Mouse (Mus musculus): ENCODE measurements around the gene Sik2.

Gene Sik2

DNA sequence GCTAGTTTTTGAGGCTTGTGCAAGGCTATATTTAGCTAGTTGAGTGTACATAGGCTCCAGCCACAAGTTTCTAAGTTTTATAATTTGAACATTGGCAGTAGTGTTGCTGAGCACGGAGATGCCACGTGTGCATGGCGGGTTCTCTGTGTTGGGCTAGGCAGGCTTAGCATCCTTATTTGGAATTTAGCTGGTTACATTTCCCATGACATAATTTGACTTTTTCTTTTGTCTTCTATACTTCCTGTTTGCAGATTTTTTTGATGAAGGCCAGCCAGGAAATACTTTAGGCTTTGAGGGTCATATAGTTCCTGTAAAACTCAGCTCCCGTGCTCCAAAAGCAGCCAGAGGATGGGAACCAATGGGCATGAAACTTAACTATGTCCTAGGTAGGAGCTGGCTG, 145.0 kb downstream of the Sik2 start:
- Histone ChIP-seq H3K36me3 (ENCODE audit: insufficient read depth, low read length) (peaks cover 97% of the 10 kb centered on the region), H3K4me1 (replicated peaks; ENCODE audit: low read depth, low read length) (peaks cover 12% of the 10 kb centered on the region; the same call in 1 of the 2 replicates), H3K4me3 (replicated peaks; ENCODE audit: low read length) (no peak overlapping the region), H3K9me3 (ENCODE audit: low read length) (no peaks in the 10 kb centered on the region), H3K27me3 (ENCODE audit: insufficient read depth, low read length) (no peaks in the 10 kb centered on the region)
- TF ChIP-seq POU5F1 (IDR thresholded peaks at IDR 0.05; ENCODE audit: borderline replicate concordance, low read length) (no peak), CTCF (conservative IDR thresholded peaks at IDR 0.05; ENCODE audit: low read length) (no peak), NANOG (IDR thresholded peaks at IDR 0.05; ENCODE audit: borderline replicate concordance, low read length) (no peak)

- H3K4me3 ChIP-seq (replicated peaks; ENCODE audit: low read length): no peak overlapping the region
- no peaks in the 10 kb centered on the region for H3K9me3 ChIP-seq (ENCODE audit: low read length)
- TF ChIP-seq NANOG (IDR thresholded peaks at IDR 0.05; ENCODE audit: borderline replicate concordance, low read length) (no peak), POU5F1 (IDR thresholded peaks at IDR 0.05; ENCODE audit: borderline replicate concordance, low read length) (no peak), CTCF (conservative IDR thresholded peaks at IDR 0.05; ENCODE audit: low read length) (no peak)
- peaks cover 19% of the 10 kb centered on the region for H3K4me1 ChIP-seq (replicated peaks; ENCODE audit: low read depth, low read length)
- peaks cover 71% of the 10 kb centered on the region for H3K36me3 ChIP-seq (ENCODE audit: insufficient read depth, low read length)
- no peaks in the 10 kb centered on the region for H3K27me3 ChIP-seq (ENCODE audit: insufficient read depth, low read length)
These were observed 147.6 kb downstream of the Sik2 start for GRCm38 (mm10) chr9:50861119-50861839.

GRCm38 (mm10) chr9:50858681-50859080, 150.2 kb downstream of the Sik2 start:
- H3K36me3 ChIP-seq (ENCODE audit: insufficient read depth, low read length): peaks cover 46% of the 10 kb centered on the region
- H3K27me3 ChIP-seq (ENCODE audit: insufficient read depth, low read length): no peaks in the 10 kb centered on the region
- H3K4me3 ChIP-seq (replicated peaks; ENCODE audit: low read length): no peak overlapping the region
- peaks cover 28% of the 10 kb centered on the region for H3K4me1 ChIP-seq (replicated peaks; ENCODE audit: low read depth, low read length)
- H3K9me3 ChIP-seq (ENCODE audit: low read length): no peaks in the 10 kb centered on the region
- TF ChIP-seq CTCF (conservative IDR thresholded peaks at IDR 0.05; ENCODE audit: low read length) (no peak), POU5F1 (IDR thresholded peaks at IDR 0.05; ENCODE audit: borderline replicate concordance, low read length) (no peak), NANOG (IDR thresholded peaks at IDR 0.05; ENCODE audit: borderline replicate concordance, low read length) (no peak)

GRCm38 (mm10) chr9:50857082-50857641, 151.7 kb downstream of the Sik2 start:
- Histone ChIP-seq H3K27me3 (ENCODE audit: insufficient read depth, low read length) (no peaks in the 10 kb centered on the region), H3K9me3 (ENCODE audit: low read length) (no peaks in the 10 kb centered on the region), H3K4me3 (replicated peaks; ENCODE audit: low read length) (peak overlapping the region; percentile 88), H3K4me1 (replicated peaks; ENCODE audit: low read depth, low read length) (peaks cover 28% of the 10 kb centered on the region), H3K36me3 (ENCODE audit: insufficient read depth, low read length) (peaks cover 31% of the 10 kb centered on the region)
- TF ChIP-seq POU5F1 (IDR thresholded peaks at IDR 0.05; ENCODE audit: borderline replicate concordance, low read length) (no peak), NANOG (IDR thresholded peaks at IDR 0.05; ENCODE audit: borderline replicate concordance, low read length) (no peak), CTCF (conservative IDR thresholded peaks at IDR 0.05; ENCODE audit: low read length) (no peak)

- TF ChIP-seq NANOG (IDR thresholded peaks at IDR 0.05; ENCODE audit: borderline replicate concordance, low read length) (no peak), POU5F1 (IDR thresholded peaks at IDR 0.05; ENCODE audit: borderline replicate concordance, low read length) (no peak), CTCF (conservative IDR thresholded peaks at IDR 0.05; ENCODE audit: low read length) (no peak)
- H3K27me3 ChIP-seq (ENCODE audit: insufficient read depth, low read length): no peaks in the 10 kb centered on the region
- peaks cover 25% of the 10 kb centered on the region for H3K36me3 ChIP-seq (ENCODE audit: insufficient read depth, low read length)
- no peaks in the 10 kb centered on the region for H3K9me3 ChIP-seq (ENCODE audit: low read length)
- H3K4me1 ChIP-seq (replicated peaks; ENCODE audit: low read depth, low read length): peaks cover 28% of the 10 kb centered on the region
- peak overlapping the region; percentile 88 for H3K4me3 ChIP-seq (replicated peaks; ENCODE audit: low read length)
These were observed 152.4 kb downstream of the Sik2 start for GRCm38 (mm10) chr9:50856341-50857081.

DNA sequence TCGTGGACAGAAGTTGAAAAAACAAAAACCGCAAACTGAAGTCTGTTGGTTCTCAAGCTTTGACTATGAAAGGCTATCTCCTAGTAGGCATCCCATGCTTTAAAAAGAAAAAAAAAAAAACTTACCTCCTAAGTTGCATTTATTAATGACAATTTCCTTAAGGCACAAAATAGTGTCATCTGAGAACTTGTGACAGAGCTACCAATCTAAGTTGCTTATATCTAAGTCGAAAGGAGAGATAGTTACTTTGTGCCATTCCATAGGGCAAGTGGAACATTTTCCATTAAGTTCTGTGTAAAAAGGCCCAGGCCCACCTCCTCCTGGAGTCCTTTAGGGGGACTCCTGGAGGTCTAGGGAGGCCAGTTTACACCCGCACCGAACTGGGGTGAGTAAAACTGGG, 153.1 kb downstream of the Sik2 start:
- TF ChIP-seq POU5F1 (IDR thresholded peaks at IDR 0.05; ENCODE audit: borderline replicate concordance, low read length) (no peak), NANOG (IDR thresholded peaks at IDR 0.05; ENCODE audit: borderline replicate concordance, low read length) (no peak), CTCF (conservative IDR thresholded peaks at IDR 0.05; ENCODE audit: low read length) (no peak)
- H3K4me3 ChIP-seq (replicated peaks; ENCODE audit: low read length): peak overlapping the region; percentile 88

GRCm38 (mm10) chr9:50855133-50855766, 153.6 kb downstream of the Sik2 start:
- Histone ChIP-seq H3K27me3 (ENCODE audit: insufficient read depth, low read length) (no peaks in the 10 kb centered on the region), H3K4me1 (replicated peaks; ENCODE audit: low read depth, low read length) (peaks cover 28% of the 10 kb centered on the region), H3K36me3 (ENCODE audit: insufficient read depth, low read length) (peaks cover 12% of the 10 kb centered on the region), H3K4me3 (replicated peaks; ENCODE audit: low read length) (no peak overlapping the region), H3K9me3 (ENCODE audit: low read length) (no peaks in the 10 kb centered on the region)
- TF ChIP-seq NANOG (IDR thresholded peaks at IDR 0.05; ENCODE audit: borderline replicate concordance, low read length): no peak
- TF ChIP-seq POU5F1 (IDR thresholded peaks at IDR 0.05; ENCODE audit: borderline replicate concordance, low read length): no peak
- TF ChIP-seq CTCF (conservative IDR thresholded peaks at IDR 0.05; ENCODE audit: low read length): no peak

More for the DNA sequence above, 153.1 kb downstream of the Sik2 start:
- Histone ChIP-seq H3K27me3 (ENCODE audit: insufficient read depth, low read length) (no peaks in the 10 kb centered on the region), H3K9me3 (ENCODE audit: low read length) (no peaks in the 10 kb centered on the region), H3K4me1 (replicated peaks; ENCODE audit: low read depth, low read length) (peaks cover 28% of the 10 kb centered on the region), H3K36me3 (ENCODE audit: insufficient read depth, low read length) (peaks cover 17% of the 10 kb centered on the region)

- TF ChIP-seq POU5F1 (IDR thresholded peaks at IDR 0.05; ENCODE audit: borderline replicate concordance, low read length): no peak
- Histone ChIP-seq H3K4me3 (replicated peaks; ENCODE audit: low read length) (no peak overlapping the region), H3K36me3 (ENCODE audit: insufficient read depth, low read length) (peaks cover 3% of the 10 kb centered on the region), H3K9me3 (ENCODE audit: low read length) (no peaks in the 10 kb centered on the region), H3K27me3 (ENCODE audit: insufficient read depth, low read length) (no peaks in the 10 kb centered on the region), H3K4me1 (replicated peaks; ENCODE audit: low read depth, low read length) (peaks cover 28% of the 10 kb centered on the region)
These were observed 154.5 kb downstream of the Sik2 start for GRCm38 (mm10) chr9:50854376-50854775.
